Mouse (Mus musculus): ENCODE results near the gene Cdk20. TPM values are rescaled to one million over a fixed set of nuclear protein-coding genes. Genes with fewer than 3 reads are reported as not detected.

Gene Cdk20
- total RNA-seq, 2 experiments from 2014 or later, result 1.5 to 3.3 TPM

DNA sequence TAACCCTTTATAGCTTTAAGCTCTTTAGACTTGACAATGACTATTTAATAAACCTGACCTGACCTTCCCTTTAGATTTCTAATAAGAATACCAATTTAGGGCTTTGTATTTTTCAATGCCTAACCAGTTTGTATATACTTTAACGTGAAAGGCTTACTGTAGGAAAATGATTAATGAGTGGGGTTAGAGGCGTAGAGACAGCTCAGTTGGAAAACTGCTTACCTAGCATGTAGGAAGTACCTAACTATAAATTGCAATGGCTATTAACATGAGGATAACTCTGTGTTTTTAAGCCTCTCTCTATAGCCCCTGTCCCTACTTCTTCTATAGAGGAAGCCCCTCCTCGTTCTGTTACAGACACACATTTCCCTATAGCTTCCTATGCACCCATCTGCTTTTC is 47.8 kb downstream of the Cdk20 start:
- ATAC-seq (replicated peaks; ENCODE audit: poor library complexity, severe bottlenecking), result no peak

DNA sequence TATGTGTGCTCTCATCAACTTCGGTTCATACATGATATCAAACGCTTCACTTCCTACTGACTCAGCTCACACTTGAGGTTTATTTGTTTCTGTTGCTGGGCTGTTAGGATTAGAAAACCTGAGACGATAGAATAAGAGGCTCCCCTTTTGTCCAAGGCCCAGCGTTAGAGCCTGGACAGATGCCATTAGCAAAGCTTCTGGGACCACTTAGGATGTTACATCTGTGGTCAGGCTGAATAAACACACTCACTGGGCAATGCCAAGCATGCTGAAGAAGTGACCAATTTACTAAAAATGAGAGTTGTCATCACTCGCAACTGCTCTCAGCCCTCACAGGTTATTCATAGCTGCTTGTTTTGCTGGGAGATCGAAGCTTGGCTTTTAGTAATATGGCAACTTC is 57.8 kb downstream of the Cdk20 start:
- no peak for ATAC-seq (replicated peaks; ENCODE audit: poor library complexity, severe bottlenecking)

Other genes starting within 250 kb of the Cdk20 start
- 0.97 and 1.8 TPM in 2 replicates for gene Cdc14b, start 157.0 kb upstream of the Cdk20 start, total RNA-seq (2014; fragmentation: Nextera tagmentation)
- 0.73 and 2.1 TPM in 2 replicates for gene Cdc14b, start 157.0 kb upstream of the Cdk20 start, total RNA-seq (2017)
- 19.1 and 20.5 TPM in 2 replicates for gene Aaed1, start 119.6 kb upstream of the Cdk20 start, total RNA-seq (2014; fragmentation: Nextera tagmentation)
- gene Aaed1, start 119.6 kb upstream of the Cdk20 start, total RNA-seq (2017), result 37.4 and 37.8 TPM in 2 replicates
- gene Ctsl, start 61.4 kb upstream of the Cdk20 start, total RNA-seq (2014; fragmentation: Nextera tagmentation), result 9.3 and 43.6 TPM in 2 replicates
- 23.3 and 53.2 TPM in 2 replicates for gene Ctsl, start 61.4 kb upstream of the Cdk20 start, total RNA-seq (2017)
- gene Fam240b, start 65.5 kb downstream of the Cdk20 start, total RNA-seq (2014; fragmentation: Nextera tagmentation), result not detected in 2 replicates
- not detected in 2 replicates for gene Fam240b, start 65.5 kb downstream of the Cdk20 start, total RNA-seq (2017)